Mouse (Mus musculus): ENCODE measurements around the gene Pepd.

Pepd gene

GRCm38 (mm10) chr7:34984526-34985133 lies 72.5 kb downstream of the Pepd start:
- no peak for DNase-seq

DNA sequence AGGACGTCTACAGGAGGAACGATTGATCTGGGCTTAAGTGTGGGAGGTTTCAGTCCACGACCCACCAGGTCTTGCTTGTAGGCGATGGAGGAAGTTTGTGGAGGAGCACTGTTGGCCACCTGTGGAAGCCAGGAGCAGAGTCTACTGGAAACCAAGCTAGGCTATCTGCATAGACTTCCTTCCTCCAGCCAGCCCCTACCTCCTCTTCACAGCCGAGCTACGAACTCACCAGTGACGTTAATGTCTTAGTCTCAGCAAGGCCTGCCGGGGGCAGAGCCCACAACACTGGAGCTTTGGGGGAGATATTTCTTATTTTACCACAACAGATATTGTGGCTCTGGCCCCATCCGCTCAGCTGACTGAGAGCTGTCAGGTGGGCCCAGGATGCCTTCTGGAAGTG lies 73.0 kb downstream of the Pepd start:
- DNase-seq = peak in 1 of 2 experiments; percentile 10

- DNase-seq = no peak
Measured at GRCm38 (mm10) chr7:34985646-34986045, 73.5 kb downstream of the Pepd start.

DNA sequence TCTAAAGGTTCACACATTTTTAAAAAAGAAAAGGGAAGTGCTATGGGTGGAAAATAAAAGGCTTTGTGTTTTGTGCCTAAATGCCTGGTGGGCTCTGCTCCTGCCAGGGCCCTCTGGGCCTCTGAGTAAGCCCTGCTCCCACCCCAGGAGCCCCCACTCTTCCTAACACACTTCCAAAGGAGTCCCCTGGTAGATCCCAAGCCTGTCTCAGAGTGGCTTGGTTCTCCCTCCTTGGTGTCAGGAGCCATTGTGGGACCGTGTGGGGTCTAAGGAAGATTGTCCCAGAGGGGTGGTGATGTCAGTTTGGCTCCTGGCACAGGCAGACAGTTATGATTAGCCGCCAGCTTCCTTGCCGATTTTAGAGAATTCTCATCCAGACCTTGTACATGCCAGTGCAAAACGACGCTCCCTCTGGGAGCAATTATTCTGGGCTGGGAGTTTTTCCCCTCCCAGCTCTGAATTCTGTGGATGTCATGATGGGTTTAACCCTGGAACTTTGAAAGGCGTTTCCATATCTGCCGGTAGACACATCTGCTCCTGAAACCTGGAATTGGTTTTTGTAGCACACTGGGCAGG lies 74.5 kb downstream of the Pepd start:
- no peak for DNase-seq

GRCm38 (mm10) chr7:34987258-34987657 lies 75.1 kb downstream of the Pepd start:
- DNase-seq = no peak

- no peak for DNase-seq
Measured at GRCm38 (mm10) chr7:34988488-34988887, 76.3 kb downstream of the Pepd start.

- no peak for DNase-seq
Measured at GRCm38 (mm10) chr7:34991731-34992246, 79.6 kb downstream of the Pepd start.

DNA sequence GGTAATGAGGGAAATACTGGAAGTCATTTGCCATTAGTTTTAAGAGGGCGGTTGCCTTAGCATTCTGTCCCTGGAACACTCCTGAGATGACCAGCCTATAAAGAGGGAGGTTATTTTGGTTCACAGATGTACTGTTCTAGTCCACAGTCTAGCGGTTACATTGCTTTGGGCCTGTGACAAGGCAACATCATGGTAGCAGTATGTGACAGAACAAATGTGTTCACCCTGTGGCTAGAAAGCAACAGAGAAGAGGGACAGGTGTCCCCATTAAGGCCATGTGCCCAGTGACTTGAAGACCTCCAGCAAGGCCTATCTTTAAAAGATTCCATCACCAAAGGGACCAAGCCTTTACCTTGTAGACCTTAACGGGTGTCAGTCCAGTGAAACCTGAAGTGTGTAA lies 80.6 kb downstream of the Pepd start:
- DNase-seq = no peak

GRCm38 (mm10) chr7:34995872-34996662 lies 83.9 kb downstream of the Pepd start:
- no peak for DNase-seq

GRCm38 (mm10) chr7:35000839-35001238 lies 88.7 kb downstream of the Pepd start:
- DNase-seq = peak in 1 of 2 experiments; percentile 45

DNA sequence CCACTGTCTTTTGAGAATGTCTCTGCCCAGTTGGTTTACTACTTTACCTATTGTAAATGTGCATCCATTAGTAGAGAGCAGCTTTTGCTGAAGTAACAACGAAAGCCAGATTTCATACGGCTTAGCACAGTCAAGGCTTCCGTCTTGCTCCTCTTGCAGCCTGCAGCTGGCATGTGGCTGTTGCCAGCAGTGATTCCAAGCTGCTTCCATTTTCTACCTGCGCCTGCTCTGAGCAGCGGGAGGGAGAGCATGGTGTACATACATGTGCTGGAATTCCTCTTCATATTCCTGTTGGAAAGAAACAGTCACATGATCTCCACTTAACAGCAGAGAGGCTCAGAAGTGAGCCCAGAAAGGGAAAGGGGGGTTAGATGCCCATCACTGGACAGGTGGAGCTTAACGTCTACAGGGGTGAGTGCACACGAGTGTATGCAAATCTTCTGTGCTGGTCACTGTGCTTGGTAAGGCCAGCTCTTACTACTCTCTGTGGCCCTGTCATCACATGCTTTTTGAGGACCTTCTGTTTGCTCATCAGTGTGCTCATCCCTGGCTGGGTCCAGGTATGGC lies 91.1 kb downstream of the Pepd start:
- DNase-seq = no peak

DNA sequence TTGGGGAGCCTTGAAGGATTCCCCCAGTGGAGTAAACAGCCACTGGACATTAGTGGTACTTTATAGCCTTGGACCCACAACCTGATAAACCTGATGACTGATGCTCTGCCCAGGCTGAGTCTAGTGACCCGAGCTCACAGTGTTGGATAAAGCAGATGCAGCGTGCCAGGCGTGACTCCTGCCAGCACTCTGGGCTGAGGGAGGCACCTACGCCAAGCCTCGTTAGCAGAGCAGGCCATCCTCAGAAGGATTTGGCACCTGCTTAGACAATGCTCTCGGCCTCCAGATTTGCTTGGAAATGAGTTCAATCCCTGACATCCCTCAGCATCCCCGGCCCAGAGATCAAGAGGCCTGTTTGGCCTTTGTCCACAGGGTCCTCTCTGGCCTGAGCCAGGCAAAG lies 94.5 kb downstream of the Pepd start:
- no peak for DNase-seq

GRCm38 (mm10) chr7:35013228-35013627 lies 101.0 kb downstream of the Pepd start:
- DNase-seq = no peak

- no peak for DNase-seq
Measured at GRCm38 (mm10) chr7:35015252-35015651, 103.1 kb downstream of the Pepd start.

- no peak for DNase-seq
Measured at GRCm38 (mm10) chr7:35021365-35021764, 109.2 kb downstream of the Pepd start.

DNA sequence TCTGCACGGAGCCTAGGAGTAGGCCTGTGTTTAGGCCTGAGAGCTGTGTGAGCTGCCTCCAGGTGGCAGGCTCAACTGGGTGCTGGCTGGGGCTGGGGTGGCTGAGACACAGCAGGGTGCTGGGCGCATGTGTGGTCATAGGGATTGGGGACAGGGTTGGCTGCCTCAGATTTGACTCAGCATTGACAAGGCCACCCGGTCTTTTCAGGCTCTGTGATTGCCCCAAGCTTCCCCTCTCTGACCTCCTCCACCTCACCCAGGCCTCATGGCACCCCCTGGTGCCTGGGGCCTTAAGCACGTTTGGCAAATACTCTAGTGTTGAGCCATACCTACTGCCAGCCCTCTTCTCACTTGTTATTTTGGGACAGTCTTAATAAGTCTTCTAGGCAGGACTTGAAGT lies 111.1 kb downstream of the Pepd start:
- DNase-seq = no peak

DNA sequence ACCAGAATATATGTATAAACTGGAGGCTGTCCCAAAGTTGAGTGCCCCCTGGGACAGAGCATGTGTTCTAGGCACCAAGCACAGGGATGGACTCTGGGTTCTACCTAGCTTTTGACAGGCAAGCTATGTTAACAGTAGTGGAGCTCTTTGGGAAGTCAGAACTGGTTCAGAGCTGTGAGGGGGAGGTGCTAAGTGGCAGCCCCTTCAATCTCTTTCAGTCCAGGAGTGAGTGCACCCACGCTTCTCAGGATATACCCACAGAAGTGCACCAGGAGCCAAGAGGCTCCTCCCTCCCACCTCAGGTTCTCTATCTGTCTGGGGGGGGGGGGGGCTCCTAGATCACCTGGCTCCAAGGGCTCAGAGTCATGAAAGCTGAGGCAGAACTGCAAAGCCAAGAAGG lies 112.2 kb downstream of the Pepd start:
- DNase-seq = no peak

GRCm38 (mm10) chr7:35025409-35026275 lies 113.5 kb downstream of the Pepd start:
- peak; percentile 49 to 78 for DNase-seq

GRCm38 (mm10) chr7:35026276-35026630 lies 114.1 kb downstream of the Pepd start:
- DNase-seq = no peak

- DNase-seq = no peak
Measured at GRCm38 (mm10) chr7:35026838-35027291, 114.7 kb downstream of the Pepd start.

- no peak for DNase-seq
Measured at GRCm38 (mm10) chr7:35027801-35028420, 115.7 kb downstream of the Pepd start.

DNA sequence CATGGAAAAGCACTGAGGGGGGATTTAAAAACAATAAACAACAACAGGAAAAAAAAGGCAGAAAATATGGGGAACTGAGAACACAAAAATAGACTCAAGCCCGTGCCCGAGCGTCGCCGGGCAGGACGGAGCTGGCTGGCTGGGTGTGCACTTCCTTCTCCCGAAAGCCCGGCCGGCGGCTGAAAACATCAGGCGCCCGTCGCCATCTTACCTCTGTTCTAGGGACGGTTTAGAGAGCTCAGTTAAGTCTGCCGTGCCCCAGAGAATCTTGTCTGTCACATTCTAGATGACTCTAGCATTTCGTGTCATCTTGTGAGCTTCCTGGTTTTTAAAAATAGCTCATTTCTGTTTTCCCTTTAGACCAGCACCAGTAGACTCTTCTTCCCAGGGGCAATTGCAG lies 116.4 kb downstream of the Pepd start:
- no peak for DNase-seq
